Mouse (Mus musculus): ENCODE data around the gene Pde6g.

DNA sequence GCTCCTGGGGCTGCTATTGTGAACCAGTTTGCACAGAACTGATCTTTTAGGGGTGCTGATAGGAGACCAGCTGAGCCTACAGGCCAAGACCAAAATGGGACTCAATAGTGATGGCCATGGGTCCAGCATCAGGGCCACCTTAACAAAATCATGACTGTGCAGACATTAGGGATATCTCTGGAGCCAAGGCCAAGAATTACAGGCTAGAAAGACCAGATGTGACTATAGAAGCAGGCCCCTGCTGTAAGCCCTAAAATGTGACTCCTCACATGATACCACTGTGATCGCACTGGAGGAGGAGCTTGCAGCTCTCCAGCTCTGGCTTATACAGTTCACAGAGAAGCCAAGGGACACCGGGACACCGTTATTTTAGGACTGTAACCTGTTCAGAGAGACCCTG lies 11.0 kb downstream of the Pde6g start, which contains the start of gene Tspan10:
- TF ChIP-seq POLR2A (IDR thresholded peaks at IDR 0.05; ENCODE audit: insufficient read depth, low read length) (no peak), CTCF (IDR thresholded peaks at IDR 0.05; ENCODE audit: low read depth, low read length) (no peak), EP300 (IDR thresholded peaks at IDR 0.05; ENCODE audit: insufficient read depth, low read depth, low read length) (no peak)

Measured in ES-Bruce4 (cell line).